Mouse (Mus musculus): ENCODE results near the gene Irs2.

Irs2 gene

DNA sequence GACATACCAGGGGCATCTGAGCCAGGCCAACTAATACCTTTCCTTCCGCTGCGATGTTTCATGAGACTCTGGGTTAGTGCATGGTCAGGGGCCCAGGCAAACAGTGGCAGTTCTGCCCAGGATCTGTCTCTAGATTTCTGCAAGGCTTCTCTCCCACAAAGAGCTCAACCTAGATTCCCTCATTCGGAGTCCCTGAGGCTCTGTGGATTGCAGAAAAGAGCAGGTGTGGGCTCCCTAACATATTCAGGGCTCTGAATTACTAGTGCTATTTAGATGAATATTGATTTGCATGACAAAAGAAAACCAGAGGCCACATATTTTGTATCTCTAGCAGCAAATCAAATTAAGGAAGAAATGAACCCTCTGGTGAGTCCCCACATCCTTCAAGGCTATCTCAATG, 18.3 kb downstream of the Irs2 start:
- no peak for DNase-seq (ENCODE audit: low spot score in 2 of 2)

- no peak for DNase-seq (ENCODE audit: low spot score in 2 of 2)
Measured at GRCm38 (mm10) chr8:10986638-10987037, 21.6 kb downstream of the Irs2 start.

- no peak for DNase-seq (ENCODE audit: low spot score in 2 of 2)
Measured at GRCm38 (mm10) chr8:10985064-10985463, 23.2 kb downstream of the Irs2 start.

DNA sequence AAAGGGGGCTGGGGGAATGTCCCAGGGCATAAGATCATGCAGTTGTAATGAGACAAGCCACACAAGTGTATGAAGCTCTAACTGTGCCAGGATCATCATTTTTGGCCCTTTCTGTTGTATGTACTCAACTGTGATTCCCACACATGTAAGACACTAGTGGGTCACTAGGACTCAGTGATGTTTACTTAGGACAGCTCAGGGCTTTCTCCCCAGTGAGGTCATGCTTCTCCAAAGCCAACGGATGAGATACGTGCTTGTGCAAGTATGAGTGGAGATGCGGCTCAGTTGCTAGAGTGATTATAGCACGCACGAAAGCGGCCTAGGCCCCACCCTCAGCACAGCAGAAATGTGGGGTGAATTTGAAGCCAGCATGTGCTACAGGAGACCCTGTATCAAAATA, 27.4 kb downstream of the Irs2 start:
- DNase-seq (ENCODE audit: low spot score in 2 of 2), result no peak

- no peak for DNase-seq (ENCODE audit: low spot score in 2 of 2)
Measured at GRCm38 (mm10) chr8:10979916-10980315, 28.3 kb downstream of the Irs2 start.

- DNase-seq (ENCODE audit: low spot score in 2 of 2), result no peak
Measured at GRCm38 (mm10) chr8:10979196-10979794, 29.0 kb downstream of the Irs2 start.

GRCm38 (mm10) chr8:10978377-10978776, 29.9 kb downstream of the Irs2 start:
- no peak for DNase-seq (ENCODE audit: low spot score in 2 of 2)

DNA sequence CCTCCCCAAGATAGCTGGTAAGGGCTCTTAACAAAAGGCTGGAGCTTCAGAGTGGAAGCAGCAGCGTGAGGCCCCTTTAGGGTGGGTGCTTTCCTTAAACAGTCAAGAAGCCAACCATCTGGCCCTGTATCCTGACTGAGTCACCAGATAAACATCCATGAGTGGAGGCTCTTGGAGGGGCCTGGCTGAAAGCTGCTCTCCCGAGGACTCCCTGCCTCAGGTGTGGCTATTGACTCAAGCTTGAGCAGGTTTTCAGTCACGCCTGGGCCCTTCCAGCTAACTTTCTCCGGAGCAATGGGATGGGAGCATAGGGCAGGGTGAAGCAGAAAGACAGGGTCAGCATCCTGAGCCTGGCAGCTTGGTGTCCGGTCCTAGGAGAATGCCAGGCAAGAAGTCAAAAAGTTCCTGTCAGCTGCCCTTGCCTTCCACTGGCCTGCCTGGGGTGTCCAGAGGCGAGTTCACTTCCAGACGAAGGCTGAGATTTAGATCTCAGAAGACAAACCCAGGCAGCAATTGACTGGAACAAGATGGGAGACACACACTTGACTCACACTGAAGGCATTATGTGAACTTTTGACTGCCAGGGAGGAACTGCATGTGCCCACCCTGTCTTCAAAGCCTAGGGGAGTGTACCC, 30.4 kb downstream of the Irs2 start:
- no peak for DNase-seq (ENCODE audit: low spot score in 2 of 2)

GRCm38 (mm10) chr8:10974659-10975058, 33.6 kb downstream of the Irs2 start:
- DNase-seq (ENCODE audit: low spot score in 2 of 2), result no peak

GRCm38 (mm10) chr8:10974126-10974525, 34.1 kb downstream of the Irs2 start:
- DNase-seq (ENCODE audit: low spot score in 2 of 2), result no peak

- DNase-seq (ENCODE audit: low spot score in 2 of 2), result no peak
Measured at GRCm38 (mm10) chr8:10972851-10973452, 35.3 kb downstream of the Irs2 start.

- no peak for DNase-seq (ENCODE audit: low spot score in 2 of 2)
Measured at GRCm38 (mm10) chr8:10971984-10972383, 36.3 kb downstream of the Irs2 start.

GRCm38 (mm10) chr8:10971509-10971908, 36.7 kb downstream of the Irs2 start:
- DNase-seq (ENCODE audit: low spot score in 2 of 2), result no peak

- DNase-seq (ENCODE audit: low spot score in 2 of 2), result no peak
Measured at GRCm38 (mm10) chr8:10970496-10971456, 37.5 kb downstream of the Irs2 start.

GRCm38 (mm10) chr8:10968687-10969086, 39.6 kb downstream of the Irs2 start:
- DNase-seq (ENCODE audit: low spot score in 2 of 2), result no peak

- no peak for DNase-seq (ENCODE audit: low spot score in 2 of 2)
Measured at GRCm38 (mm10) chr8:10965401-10966117, 42.7 kb downstream of the Irs2 start.

- DNase-seq (ENCODE audit: low spot score in 2 of 2), result no peak
Measured at GRCm38 (mm10) chr8:10964511-10965099, 43.7 kb downstream of the Irs2 start.

DNA sequence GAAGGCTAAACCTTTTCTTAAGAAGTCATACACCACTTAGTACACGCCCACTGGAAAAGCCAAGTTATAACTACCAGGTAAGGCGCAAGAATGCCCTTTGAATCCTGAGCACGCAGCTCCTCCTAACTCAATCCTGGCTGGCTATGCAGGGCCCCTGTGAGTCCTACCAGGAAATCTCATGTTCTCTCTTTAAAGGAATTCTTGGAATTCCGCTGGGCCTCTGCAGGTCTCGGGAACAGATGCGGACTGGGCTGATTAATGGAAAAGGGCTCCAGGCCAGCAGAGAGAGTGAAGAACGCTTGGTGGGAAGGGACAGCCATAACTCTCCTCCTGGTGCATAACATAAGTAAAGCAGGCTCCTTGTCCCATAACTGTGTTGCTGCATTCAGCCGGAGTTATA, 46.3 kb downstream of the Irs2 start:
- DNase-seq (ENCODE audit: low spot score in 2 of 2), result no peak

- no peak for DNase-seq (ENCODE audit: low spot score in 2 of 2)
Measured at GRCm38 (mm10) chr8:10960277-10960819, 47.9 kb downstream of the Irs2 start.

DNA sequence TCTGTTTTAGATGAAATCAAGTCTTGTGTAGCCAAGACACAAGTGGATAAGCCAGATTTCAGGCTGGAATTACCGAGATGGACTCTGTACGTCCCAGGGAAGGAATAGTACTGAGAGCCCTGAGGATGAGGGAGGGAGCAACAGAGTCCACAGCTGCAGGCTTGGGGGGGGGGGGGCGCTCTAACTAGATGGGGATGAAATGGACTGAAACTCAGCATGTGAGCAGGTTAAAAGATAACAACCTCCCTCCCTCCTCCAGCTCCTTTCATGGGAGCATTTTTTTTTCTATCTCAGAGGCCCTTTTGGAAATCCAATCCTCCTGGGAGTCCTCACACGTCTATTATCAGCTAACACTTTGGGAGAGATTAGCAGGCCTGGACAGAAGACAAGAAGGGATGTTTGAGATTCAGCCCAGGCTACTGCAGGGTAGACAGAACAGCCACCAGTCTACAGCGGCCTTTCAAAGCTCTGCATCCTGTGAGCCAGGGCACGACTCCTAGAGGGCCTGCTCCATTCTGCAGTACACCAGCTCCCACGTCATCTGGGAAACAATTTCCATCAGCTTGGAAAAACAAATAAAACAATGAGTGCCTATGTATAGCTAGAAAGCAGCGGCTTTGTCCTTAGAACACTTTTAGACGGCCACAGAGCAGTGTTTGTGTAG, 50.8 kb downstream of the Irs2 start:
- no peak for DNase-seq (ENCODE audit: low spot score in 2 of 2)
